Mouse (Mus musculus) CH12.LX (cell line): ENCODE measurements around the gene Nek1. TPM values are rescaled to one million over a fixed set of nuclear protein-coding genes. Genes with fewer than 3 reads are reported as not detected.

Source experiments
- DNase-seq: peaks from one replicate; pipeline ENCODE4 v3.0.0-alpha.2; 2013; ENCODE audit errors: extremely low read depth
- H3K27ac ChIP-seq: 2 replicates; pipeline ENCODE4 v1.5.1; 2012; ENCODE audit warnings: low read depth, mild to moderate bottlenecking, control low read depth, moderate library complexity; ENCODE audit not compliant: insufficient read depth
- H3K27me3 ChIP-seq: replicated peaks from 2 replicates; pipeline ENCODE3; 2012; ENCODE audit warnings: inconsistent platforms
- H3K36me3 ChIP-seq, 2 experiments: replicated peaks in 1 of 2; 2 replicates each; pipeline versions ENCODE3 to v1.6.1; 2012; ENCODE audit warnings: inconsistent platforms in 1 of 2, low read length in 1 of 2, mild to moderate bottlenecking in 1 of 2, mixed read lengths in 1 of 2, moderate library complexity in 1 of 2; ENCODE audit not compliant: control insufficient read depth in 1 of 2, insufficient read depth in 1 of 2
- H3K4me1 ChIP-seq, 2 experiments: 2 replicates each; pipeline ENCODE4 v1.6.1; 2012; ENCODE audit warnings: inconsistent platforms in 1 of 2, moderate library complexity in 1 of 2; ENCODE audit not compliant: insufficient read depth in 2 of 2, control insufficient read depth in 1 of 2
- H3K4me2 ChIP-seq: 2 replicates; pipeline ENCODE4 v1.6.1; 2012; ENCODE audit warnings: low read depth, mild to moderate bottlenecking, control low read depth; ENCODE audit not compliant: poor library complexity, insufficient read depth, severe bottlenecking
- H3K4me3 ChIP-seq, 3 experiments: fragments of 150-350 bp in 1 of 3; sonication (generic) in 1 of 3; replicated peaks in 1 of 3; 2 replicates each; pipeline versions ENCODE3 to v1.5.1; 2011 to 2012; ENCODE audit warnings: low read depth in 2 of 3, low read length in 2 of 3, mild to moderate bottlenecking in 2 of 3, moderate library complexity in 2 of 3, control low read depth in 1 of 3, improper control_type of control experiment in 1 of 3, inconsistent platforms in 1 of 3, mixed read lengths in 1 of 3; ENCODE audit not compliant: poor library complexity in 1 of 3
- H3K79me2 ChIP-seq: replicated peaks from 2 replicates; pipeline ENCODE4 v1.6.1; 2012; ENCODE audit warnings: mild to moderate bottlenecking, moderate library complexity; ENCODE audit not compliant: control insufficient read depth, poor library complexity, insufficient read depth, severe bottlenecking; ENCODE audit errors: extremely low read depth
- H3K9ac ChIP-seq: 2 replicates; pipeline ENCODE4 v1.6.1; 2012; ENCODE audit warnings: low read depth, mild to moderate bottlenecking, control low read depth, moderate library complexity; ENCODE audit not compliant: insufficient read depth
- H3K9me3 ChIP-seq: replicated peaks from 2 replicates; pipeline ENCODE3; 2012; ENCODE audit warnings: low read length, inconsistent platforms, mixed read lengths
- ELF1 ChIP-seq: IDR thresholded peaks from 2 replicates; pipeline ENCODE4 v1.6.1; 2014; ENCODE audit warnings: low read depth, mild to moderate bottlenecking, inconsistent platforms, low read length, improper control_type of control experiment
- EP300 ChIP-seq: IDR thresholded peaks from 2 replicates; pipeline ENCODE4 v1.6.1; 2011; ENCODE audit warnings: low read length, improper control_type of control experiment
- ETS1 ChIP-seq: conservative IDR thresholded peaks from 2 replicates; pipeline ENCODE4 v1.6.1; 2012; ENCODE audit warnings: low read depth, mild to moderate bottlenecking, inconsistent platforms, low read length, improper control_type of control experiment, moderate library complexity
- HCFC1 ChIP-seq: IDR thresholded peaks from 2 replicates; pipeline ENCODE4 v1.6.1; 2012; ENCODE audit warnings: low read depth, mild to moderate bottlenecking, inconsistent platforms, low read length, improper control_type of control experiment
- IRF4 ChIP-seq: IDR thresholded peaks from 2 replicates; pipeline ENCODE4 v1.6.1; 2014; ENCODE audit warnings: low read depth, mild to moderate bottlenecking, inconsistent platforms, low read length, improper control_type of control experiment
- JUND ChIP-seq: conservative IDR thresholded peaks from 2 replicates; pipeline ENCODE4 v1.6.1; 2011; ENCODE audit warnings: low read depth, low read length, improper control_type of control experiment
- MXI1 ChIP-seq: IDR thresholded peaks from 2 replicates; pipeline ENCODE4 v1.6.1; 2011; ENCODE audit warnings: mild to moderate bottlenecking, low read depth, low read length, improper control_type of control experiment
- MYC ChIP-seq: IDR thresholded peaks from 2 replicates; pipeline ENCODE4 v1.6.1; 2011; ENCODE audit warnings: low read depth, mild to moderate bottlenecking, improper control_type of control experiment, low read length
- NRF1 ChIP-seq: IDR thresholded peaks from 2 replicates; pipeline ENCODE4 v1.6.1; 2014; ENCODE audit warnings: low read depth, mild to moderate bottlenecking, inconsistent platforms, low read length, improper control_type of control experiment, moderate library complexity
- RCOR1 ChIP-seq: conservative IDR thresholded peaks from 2 replicates; pipeline ENCODE4 v1.6.1; 2012; ENCODE audit warnings: low read depth, mild to moderate bottlenecking, inconsistent platforms, low read length, improper control_type of control experiment
- SIN3A ChIP-seq: IDR thresholded peaks from 2 replicates; pipeline ENCODE4 v1.6.1; 2012; ENCODE audit warnings: low read length, improper control_type of control experiment, inconsistent platforms
- TBP ChIP-seq: conservative IDR thresholded peaks from 2 replicates; pipeline ENCODE4 v1.6.1; 2011; ENCODE audit warnings: low read depth, low read length, improper control_type of control experiment
- TCF12 ChIP-seq: IDR thresholded peaks from 2 replicates; pipeline ENCODE4 v1.6.1; 2014; ENCODE audit warnings: low read depth, mild to moderate bottlenecking, inconsistent platforms, low read length, improper control_type of control experiment
- USF2 ChIP-seq: conservative IDR thresholded peaks from 2 replicates; pipeline ENCODE4 v1.6.1; 2011; ENCODE audit warnings: low read depth, low read length, improper control_type of control experiment
- ZC3H11A ChIP-seq: IDR thresholded peaks from 2 replicates; pipeline ENCODE4 v1.6.1; 2012; ENCODE audit warnings: low read depth, mild to moderate bottlenecking, inconsistent platforms, low read length, improper control_type of control experiment
- ZKSCAN1 ChIP-seq: IDR thresholded peaks from 2 replicates; pipeline ENCODE4 v1.6.1; 2012; ENCODE audit warnings: low read depth, inconsistent platforms, low read length, improper control_type of control experiment, borderline replicate concordance
- ZMIZ1 ChIP-seq: IDR thresholded peaks from 2 replicates; pipeline ENCODE4 v1.6.1; 2012; ENCODE audit warnings: low read depth, mild to moderate bottlenecking, inconsistent platforms, low read length, improper control_type of control experiment
- ZNF384 ChIP-seq: IDR thresholded peaks from 2 replicates; pipeline ENCODE4 v1.6.1; 2012; ENCODE audit warnings: low read depth, low read length, improper control_type of control experiment, inconsistent platforms
- dilution Hi-C: fragments of 300-500 bp; cut with MboI; formaldehyde crosslinking; loops from 2 replicates; pipeline ENCODE4 v1.14.3; 2020; ENCODE audit warnings: low sequenced_read_pairs; ENCODE audit not compliant: extremely low pct_unique_long_range_greater_than_20kb, extremely low pct_ligation_motif_present
- in situ Hi-C: fragments of 300-500 bp; cut with MboI; formaldehyde crosslinking; loops from 3 replicates; pipeline ENCODE4 v1.14.3; 2019; ENCODE audit warnings: low sequenced_read_pairs, low pct_ligation_motif_present, low pct_unique_long_range_greater_than_20kb, mixed read lengths
- polyA plus RNA-seq: library from polyadenylated mRNA; unstranded; fragments of >175 nt; gene quantifications from 2 replicates; pipeline ENCODE4 v1.2.1, GENCODE M21; 2012; ENCODE audit warnings: low read depth; ENCODE audit not compliant: insufficient read length
- total RNA-seq, 2 experiments: library from RNA; depleted of rRNA; stranded (reverse); fragments of 300-350 nt in 1 of 2; fragments of >200 nt in 1 of 2; gene quantifications; 2 replicates each; pipeline ENCODE4 v1.2.3; 2012 to 2014

Nek1 gene
- total and polyA plus RNA-seq, 3 experiments: 7.7 to 9.2 (median 9.1) TPM

GRCm38 (mm10) chr8:61127299-61127861, 134.4 kb downstream of the Nek1 start:
- H3K4me3 ChIP-seq: no peak overlapping the region
- no peak overlapping the region for H3K27ac ChIP-seq
- DNase-seq: no peak
- in situ Hi-C loops: no loop called here
- H3K4me1 ChIP-seq: no peaks in the 10 kb centered on the region
- TF ChIP-seq ELF1 (no peak), ZKSCAN1 (no peak), IRF4 (no peak), ZNF384 (no peak), ZC3H11A (no peak), SIN3A (no peak), EP300 (no peak), MXI1 (no peak), TBP (no peak), USF2 (no peak), RCOR1 (no peak), MYC (no peak), NRF1 (no peak), HCFC1 (no peak), ETS1 (no peak), TCF12 (no peak)
- TF ChIP-seq, all 38 proteins: peak for 0
- dilution Hi-C loops: no loop called here
- H3K27me3 ChIP-seq: no peaks in the 10 kb centered on the region
- H3K9ac ChIP-seq: no peak overlapping the region
- H3K79me2 ChIP-seq: no peaks in the 10 kb centered on the region
- H3K4me2 ChIP-seq: no peak overlapping the region
- peaks cover 0 to 23% of the 10 kb centered on the region in 2 experiments for H3K36me3 ChIP-seq
- no peaks in the 10 kb centered on the region for H3K9me3 ChIP-seq

- dilution Hi-C loops (no loop called here), in situ Hi-C loops (no loop called here)
- Histone ChIP-seq H3K27ac (no peak overlapping the region), H3K4me1 (no peaks in the 10 kb centered on the region), H3K36me3 (peaks cover 0 to 3% of the 10 kb centered on the region in 2 experiments), H3K9ac (no peak overlapping the region), H3K27me3 (no peaks in the 10 kb centered on the region), H3K4me3 (no peak overlapping the region), H3K79me2 (no peaks in the 10 kb centered on the region), H3K4me2 (no peak overlapping the region)
- no peak for DNase-seq
- TF ChIP-seq ZMIZ1: no peak
- TF ChIP-seq TCF12: no peak
- no peak for TF ChIP-seq JUND
- TF ChIP-seq ZNF384: no peak
- TF ChIP-seq MYC: no peak
- TF ChIP-seq, all 38 proteins: peak for 0
- no peaks in the 10 kb centered on the region for H3K9me3 ChIP-seq
Measured at GRCm38 (mm10) chr8:61132561-61133134, 139.7 kb downstream of the Nek1 start.
